Mouse (Mus musculus) testis, postnatal 10 days (tissue): ENCODE results near the gene Tekt1.

Experiments
- DNase-seq: peaks from one replicate; pipeline ENCODE4 v3.0.0; 2021; ENCODE audit warnings: low spot score

Gene Tekt1

GRCm38 (mm10) chr11:72342549-72343237 is 19.5 kb downstream of the Tekt1 start:
- DNase-seq, result peak; percentile 62

- DNase-seq, result no peak
These were observed 22.5 kb downstream of the Tekt1 start for GRCm38 (mm10) chr11:72339716-72340115.

- no peak for DNase-seq
These were observed 23.8 kb downstream of the Tekt1 start for GRCm38 (mm10) chr11:72338437-72338871.

- no peak for DNase-seq
These were observed 25.5 kb downstream of the Tekt1 start for GRCm38 (mm10) chr11:72336726-72337125.

GRCm38 (mm10) chr11:72334653-72335052 is 27.6 kb downstream of the Tekt1 start:
- DNase-seq, result no peak

GRCm38 (mm10) chr11:72332951-72333667 is 29.1 kb downstream of the Tekt1 start:
- no peak for DNase-seq

- no peak for DNase-seq
These were observed 36.5 kb downstream of the Tekt1 start for GRCm38 (mm10) chr11:72325701-72326100.

GRCm38 (mm10) chr11:72324431-72324830 is 37.8 kb downstream of the Tekt1 start:
- no peak for DNase-seq

GRCm38 (mm10) chr11:72318026-72318425 is 44.2 kb downstream of the Tekt1 start:
- DNase-seq, result no peak

GRCm38 (mm10) chr11:72314151-72314895 is 47.9 kb downstream of the Tekt1 start, which contains the start of gene Fbxo39:
Gene Fbxo39 (plus strand): TSS chr11:72314444.
- DNase-seq, result no peak

- no peak for DNase-seq
These were observed 50.8 kb downstream of the Tekt1 start for GRCm38 (mm10) chr11:72311355-72312001.

- DNase-seq, result no peak
These were observed 51.8 kb downstream of the Tekt1 start for GRCm38 (mm10) chr11:72310491-72310890.

GRCm38 (mm10) chr11:72308982-72309381 is 53.3 kb downstream of the Tekt1 start:
- DNase-seq, result no peak

- no peak for DNase-seq
These were observed 54.8 kb downstream of the Tekt1 start for GRCm38 (mm10) chr11:72307461-72307860.

- peak; percentile 68 for DNase-seq
These were observed 60.0 kb downstream of the Tekt1 start for GRCm38 (mm10) chr11:72302230-72302629.

- peak; percentile 57 for DNase-seq
These were observed 60.9 kb downstream of the Tekt1 start, which contains the start of gene Xaf1 for GRCm38 (mm10) chr11:72301334-72301733. Gene Xaf1 (plus strand): TSS chr11:72301629.
